Mouse (Mus musculus): ENCODE measurements around the gene Pacs1. TPM values are rescaled to one million over a fixed set of nuclear protein-coding genes. Genes with fewer than 3 reads are reported as not detected.
A peak's percentile ranks its signal among the peaks of the same experiment; 100 is the strongest.
"Not testable (repeated sequence)": the region's sequence is repeated elsewhere in the genome, so short reads cannot be mapped to it uniquely, and the experiment has no call there.

Pacs1 gene
- total RNA-seq, 2 experiments from 2014 or later = 5.0 to 6.3 TPM

DNA sequence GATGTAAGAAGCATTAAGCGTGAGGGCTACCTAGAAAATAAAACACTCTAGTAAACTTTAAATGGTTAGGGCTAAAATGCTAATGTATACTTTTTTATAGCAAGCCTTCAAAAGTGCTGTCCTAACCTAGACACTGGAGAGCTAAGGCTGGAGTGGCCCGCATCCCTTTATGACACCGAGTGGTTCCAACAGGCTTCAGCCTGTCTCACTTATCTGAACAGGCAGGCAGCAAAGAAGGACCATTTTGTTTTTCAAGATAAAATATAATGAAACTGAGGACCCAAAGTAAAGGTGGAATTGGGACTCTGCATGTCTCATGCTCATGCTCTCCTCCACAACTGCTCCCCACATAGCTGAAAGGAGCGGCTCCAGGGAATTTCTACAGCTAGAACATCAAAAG, 105.4 kb downstream of the Pacs1 start:
- intact Hi-C loops (cut with DNase I) = loop anchor here (5.0 kb wide), 1 partner anchor 485 kb away; no protein-coding TSS in a partner anchor
- no peak for DNase-seq

DNA sequence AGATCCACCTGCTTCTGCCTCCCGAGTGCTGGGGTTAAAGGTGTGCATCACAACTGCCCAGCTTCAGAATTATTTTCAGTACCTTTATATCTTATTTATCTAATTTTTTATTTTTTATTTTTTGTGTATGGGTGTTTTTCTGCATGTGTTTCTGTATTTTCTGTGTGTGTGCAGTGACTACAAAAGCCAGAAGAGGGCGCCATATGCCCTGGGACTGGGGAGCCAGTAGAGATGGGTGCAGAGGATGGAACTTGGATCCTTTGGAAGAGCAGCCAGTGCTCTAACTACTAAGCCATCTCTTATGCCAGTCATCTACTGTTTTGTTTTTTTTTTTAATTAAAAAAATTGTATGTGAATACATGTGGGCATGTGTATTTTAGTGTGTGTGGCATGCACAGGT, 108.5 kb downstream of the Pacs1 start:
- no peak for DNase-seq
- intact Hi-C loops (cut with DNase I) = no loop called here

DNA sequence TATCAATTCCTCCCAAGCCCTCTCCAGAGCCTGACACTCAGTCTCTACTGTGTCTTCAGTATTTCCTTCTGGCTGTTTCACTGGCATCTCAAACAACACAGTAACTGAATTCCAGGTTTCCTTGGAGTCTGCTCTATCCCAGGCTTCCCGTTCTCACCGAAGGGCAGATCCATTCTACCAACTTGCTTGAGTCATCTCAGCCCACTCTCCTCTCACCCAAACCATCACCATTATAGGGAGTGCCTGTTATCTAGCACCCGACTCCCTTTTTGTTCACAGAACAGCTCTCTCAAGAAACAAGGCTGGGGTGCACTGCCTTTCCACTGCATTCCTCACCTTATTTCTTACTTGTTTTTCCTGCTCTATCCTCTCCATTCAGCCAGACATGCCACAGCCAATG, 111.0 kb downstream of the Pacs1 start:
- intact Hi-C loops (cut with DNase I) = no loop called here
- no peak for DNase-seq

DNA sequence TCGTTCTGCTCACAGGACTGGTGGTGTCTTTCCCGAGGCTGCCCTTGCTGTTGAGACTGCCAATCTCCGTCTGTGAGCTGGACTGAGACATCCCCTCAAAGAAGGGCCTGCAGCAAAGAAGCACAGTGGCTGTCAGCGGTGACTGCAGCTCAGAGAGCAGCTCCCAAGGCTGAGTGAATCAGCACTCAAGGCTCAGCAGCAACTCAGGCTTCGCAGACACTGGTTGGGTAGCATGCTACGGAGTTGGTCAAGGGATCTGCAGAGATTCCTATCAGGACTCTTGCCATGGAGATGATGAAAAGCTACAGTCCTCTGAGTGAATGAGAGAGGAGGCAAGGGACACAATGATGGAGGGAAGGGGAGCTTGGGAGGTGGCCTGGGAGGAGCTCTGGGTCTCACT, 120.7 kb downstream of the Pacs1 start:
- DNase-seq = no peak
- intact Hi-C loops (cut with DNase I) = no loop called here

- intact Hi-C loops (cut with DNase I) = no loop called here
- DNase-seq = no peak
These were observed 121.2 kb downstream of the Pacs1 start for GRCm38 (mm10) chr19:5151741-5152140.

DNA sequence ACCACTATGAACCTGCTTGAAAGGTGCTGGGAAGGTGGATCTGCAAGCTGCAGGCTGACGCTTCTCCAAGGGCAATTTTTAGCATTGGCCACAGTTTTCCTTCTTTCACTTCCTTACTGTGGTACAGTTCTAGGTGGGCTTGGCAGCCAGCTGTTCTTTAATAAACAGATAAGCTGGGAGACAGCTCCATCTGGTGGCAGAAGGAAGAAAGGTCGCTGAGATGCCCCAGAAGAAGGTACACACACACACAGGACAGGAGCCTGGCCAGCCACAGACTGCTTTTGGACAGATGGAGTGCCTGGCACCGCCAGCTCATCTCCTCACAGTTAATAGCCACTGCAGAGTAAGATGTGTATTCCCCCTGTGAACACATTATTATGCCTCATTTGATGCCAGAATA, 121.6 kb downstream of the Pacs1 start:
- intact Hi-C loops (cut with DNase I) = no loop called here
- DNase-seq = peak in 1 of 2 experiments; percentile 30

GRCm38 (mm10) chr19:5150358-5150757, 122.6 kb downstream of the Pacs1 start:
- no peak for DNase-seq
- intact Hi-C loops (cut with DNase I) = no loop called here

DNA sequence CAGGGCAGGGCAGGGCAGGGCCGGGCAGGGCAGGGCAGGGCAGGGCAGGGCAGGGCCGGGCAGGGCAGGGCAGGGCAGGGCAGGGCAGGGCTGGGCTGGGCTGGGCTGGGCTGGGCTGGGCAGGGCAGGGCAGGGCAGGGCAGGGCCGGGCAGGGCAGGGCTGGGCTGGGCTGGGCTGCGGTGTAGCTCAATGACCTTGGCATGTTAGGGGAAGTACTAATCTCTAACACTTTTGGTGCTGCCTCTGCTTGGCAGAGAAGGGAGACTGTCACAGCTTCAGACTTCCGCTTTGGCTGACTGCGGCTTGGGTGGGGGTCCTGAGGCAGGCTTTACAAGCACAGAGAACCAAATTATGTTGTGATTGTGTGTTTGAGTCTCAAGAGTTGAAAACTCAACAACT, 123.9 kb downstream of the Pacs1 start:
- DNase-seq; intact Hi-C loops (cut with DNase I): not testable (repeated sequence)

DNA sequence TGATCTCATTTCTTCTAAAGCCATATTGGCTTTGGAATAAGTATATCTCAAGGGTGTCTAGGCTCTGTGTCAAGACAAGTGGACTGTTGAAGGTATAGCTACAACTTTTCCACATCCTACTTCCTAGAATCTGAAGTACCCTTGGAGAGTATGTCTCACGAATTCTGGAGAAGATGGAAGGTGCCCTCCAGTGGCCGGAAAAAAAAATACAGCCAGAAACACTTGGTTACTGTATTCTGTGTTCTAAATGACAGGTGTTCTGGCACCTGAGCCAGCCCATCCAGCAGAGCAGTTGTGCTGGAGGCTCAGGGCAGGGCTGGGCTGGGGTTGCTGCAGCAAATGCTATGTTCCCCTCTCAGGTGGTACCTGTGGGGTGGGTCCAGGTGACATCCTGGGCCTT, 133.3 kb downstream of the Pacs1 start:
- intact Hi-C loops (cut with DNase I) = loop anchor here (2.0 kb wide), 1 partner anchor 23 kb away; no protein-coding TSS in a partner anchor
- DNase-seq = peak in 1 of 2 experiments; percentile 24

DNA sequence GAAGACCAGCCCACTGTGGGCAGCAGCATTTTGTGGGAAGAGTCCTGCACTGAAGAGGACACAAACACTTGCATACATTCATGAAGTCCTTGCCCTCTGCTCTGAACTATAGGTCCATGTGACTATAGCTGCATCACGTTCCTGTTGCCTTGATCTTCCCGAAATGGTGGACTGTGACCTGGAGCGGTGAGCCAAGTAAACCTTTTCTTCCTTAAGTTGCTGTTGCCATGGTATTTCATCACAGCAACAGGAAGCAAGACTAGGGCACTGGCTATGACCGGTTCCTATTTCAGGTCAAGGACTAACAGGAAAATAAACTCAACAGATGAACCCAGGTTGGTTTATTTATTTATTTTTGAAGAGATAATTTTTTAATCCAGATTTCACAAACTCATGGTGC, 141.7 kb downstream of the Pacs1 start:
- intact Hi-C loops (cut with DNase I) = no loop called here
- no peak for DNase-seq

GRCm38 (mm10) chr19:5129770-5130169, 143.1 kb downstream of the Pacs1 start:
- intact Hi-C loops (cut with DNase I) = no loop called here
- DNase-seq = no peak

GRCm38 (mm10) chr19:5124055-5124614, 148.8 kb downstream of the Pacs1 start:
- intact Hi-C loops (cut with DNase I) = no loop called here
- DNase-seq = no peak

GRCm38 (mm10) chr19:5123241-5123640, 149.7 kb downstream of the Pacs1 start:
- intact Hi-C loops (cut with DNase I) = no loop called here
- no peak for DNase-seq

- no peak for DNase-seq
- intact Hi-C loops (cut with DNase I) = no loop called here
These were observed 150.4 kb downstream of the Pacs1 start for GRCm38 (mm10) chr19:5122492-5122891.

DNA sequence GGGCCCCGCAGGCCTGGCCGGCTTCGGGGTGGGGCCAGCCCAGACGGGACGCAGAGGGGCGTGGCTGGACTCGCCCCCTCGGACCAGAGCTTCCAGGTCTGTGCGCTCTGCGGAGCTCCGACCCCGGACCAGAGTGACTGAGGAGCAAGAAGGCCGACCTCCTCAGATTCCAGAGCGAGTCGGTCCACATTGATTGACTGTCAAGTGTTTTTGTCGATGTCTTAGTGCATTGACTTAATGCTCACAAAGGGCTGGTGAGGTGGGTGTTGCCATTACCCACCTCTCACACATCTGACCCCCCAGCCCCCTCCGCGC, 154.6 kb downstream of the Pacs1 start, which contains the start of gene Klc2:
Gene Klc2, minus strand, starts transcription at position 177 of the 315 bp plus-strand sequence.
- DNase-seq = no peak
- intact Hi-C loops (cut with DNase I) = no loop called here

- peak; percentile 81 to 82 for DNase-seq
- intact Hi-C loops (cut with DNase I) = loop anchor here (2.0 kb wide), 1 partner anchor 23 kb away; no protein-coding TSS in a partner anchor
These were observed 155.2 kb downstream of the Pacs1 start for GRCm38 (mm10) chr19:5117494-5118383.

- intact Hi-C loops (cut with DNase I) = no loop called here
- DNase-seq = no peak
These were observed 159.1 kb downstream of the Pacs1 start for GRCm38 (mm10) chr19:5113783-5114182.

DNA sequence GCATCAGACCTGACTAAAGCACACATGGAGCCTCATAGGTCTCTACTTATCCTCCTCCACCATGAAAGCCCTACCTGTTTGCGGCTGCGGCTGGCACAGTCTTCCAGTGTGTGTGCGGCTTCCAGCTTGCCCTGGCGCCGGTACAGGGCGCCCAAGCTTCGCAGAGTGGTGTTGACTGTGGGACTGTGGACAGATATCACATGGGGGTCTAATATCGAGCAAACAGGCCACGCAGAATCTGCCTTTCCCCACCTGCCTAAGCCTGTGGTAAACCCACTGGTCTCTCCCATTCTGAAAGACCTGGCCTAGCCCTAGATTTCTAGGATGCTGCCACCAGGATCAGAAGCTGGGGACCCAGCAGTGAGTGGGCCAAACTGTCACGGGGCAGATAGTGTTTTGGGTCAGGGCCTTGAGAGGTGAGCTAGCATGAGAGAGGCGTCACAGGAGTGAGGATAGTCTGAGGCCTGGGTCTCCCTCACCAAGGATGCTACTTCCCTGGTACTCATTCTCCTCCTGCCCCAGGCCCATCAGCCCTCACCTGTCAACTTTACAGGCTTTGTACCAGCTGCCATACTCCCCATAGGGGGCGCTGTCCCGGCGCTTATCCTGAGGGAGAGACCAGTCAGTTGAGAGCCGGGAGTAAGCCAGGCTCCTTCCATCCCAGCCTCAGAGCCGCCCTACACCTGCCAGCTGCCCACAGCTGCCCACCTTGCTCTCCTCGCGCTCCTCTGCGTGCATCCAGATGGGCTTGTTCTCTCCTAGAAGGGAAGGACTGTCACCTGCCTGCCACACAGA, 163.1 kb downstream of the Pacs1 start:
- no peak for DNase-seq

DNA sequence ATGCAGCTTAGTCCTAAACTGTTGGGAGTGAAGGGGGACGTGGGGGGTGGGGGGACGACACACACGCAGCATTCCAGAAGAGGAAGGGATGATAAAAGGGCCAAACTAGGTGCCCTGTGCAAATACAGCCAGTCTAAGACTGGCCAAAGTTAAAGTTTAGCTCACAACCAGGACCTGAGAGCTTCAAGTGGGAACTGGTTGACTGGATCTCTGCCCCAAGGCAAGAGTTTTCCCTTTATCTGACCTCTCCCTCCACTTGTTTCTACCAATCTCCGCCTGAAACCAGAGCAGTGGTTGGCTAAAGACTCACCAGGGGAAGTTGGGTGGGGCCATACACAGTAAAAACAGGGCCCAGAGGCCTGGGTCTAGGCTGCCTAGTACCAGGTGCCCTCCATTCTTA, 164.2 kb downstream of the Pacs1 start:
- intact Hi-C loops (cut with DNase I) = no loop called here
- DNase-seq = no peak

More for the DNA sequence above, 163.1 kb downstream of the Pacs1 start:
- intact Hi-C loops (cut with DNase I) = no loop called here

DNA sequence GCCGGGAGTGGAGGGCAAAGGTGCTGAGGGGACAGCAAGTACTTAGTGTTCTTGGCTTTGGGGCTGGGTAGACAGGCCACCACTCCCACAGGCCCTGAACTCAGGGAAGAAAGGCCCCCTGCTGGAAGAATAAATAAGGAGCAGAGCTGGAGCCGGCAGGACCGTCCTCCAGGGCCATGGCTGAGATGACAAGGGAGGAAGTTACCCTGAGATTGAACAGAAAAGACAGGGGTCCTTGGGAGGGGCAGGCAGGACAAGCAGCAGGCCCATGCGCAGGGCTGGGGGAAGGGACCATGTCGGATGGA, 164.7 kb downstream of the Pacs1 start:
- intact Hi-C loops (cut with DNase I) = no loop called here
- no peak for DNase-seq

GRCm38 (mm10) chr19:5107556-5108270, 165.2 kb downstream of the Pacs1 start:
- DNase-seq = no peak
- intact Hi-C loops (cut with DNase I) = no loop called here
